Mouse (Mus musculus) spleen, adult 2 months (tissue): ENCODE measurements around the gene Ntn1. TPM values are rescaled to one million over a fixed set of nuclear protein-coding genes. Genes with fewer than 3 reads are reported as not detected.

Experiments used
- DNase-seq, 2 experiments: peaks; one replicate each; pipeline versions ENCODE4 v3.0.0 to v3.0.0-alpha.2; 2012 to 2021; ENCODE audit warnings: low spot score in 2 of 2, low read depth in 1 of 2
- H3K27ac ChIP-seq: fragments of 200-500 bp; 2 replicates; pipeline ENCODE4 v1.5.1; 2012; ENCODE audit warnings: low read length, inconsistent platforms; ENCODE audit not compliant: insufficient read depth
- H3K27me3 ChIP-seq: fragments of 200-500 bp; 2 replicates; pipeline ENCODE4 v1.6.1; 2012; ENCODE audit warnings: mild to moderate bottlenecking, moderate library complexity, low read length, inconsistent platforms; ENCODE audit not compliant: control insufficient read depth, insufficient read depth
- H3K36me3 ChIP-seq: fragments of 200-500 bp; 2 replicates; pipeline ENCODE4 v1.6.1; 2012; ENCODE audit warnings: mild to moderate bottlenecking, low read length, inconsistent platforms; ENCODE audit not compliant: control insufficient read depth, insufficient read depth
- H3K4me1 ChIP-seq: fragments of 200-500 bp; 2 replicates; pipeline ENCODE4 v1.6.1; 2011; ENCODE audit warnings: inconsistent platforms; ENCODE audit not compliant: control insufficient read depth, insufficient read depth, insufficient read length
- H3K4me3 ChIP-seq: fragments of 200-500 bp; 2 replicates; pipeline ENCODE4 v1.5.1; 2011; ENCODE audit warnings: mild to moderate bottlenecking, inconsistent platforms; ENCODE audit not compliant: insufficient read depth, insufficient read length; ENCODE audit errors: extremely low read depth
- CTCF ChIP-seq: fragments of 200-500 bp; IDR thresholded peaks from 2 replicates; pipeline ENCODE4 v1.5.1; 2011; ENCODE audit warnings: mild to moderate bottlenecking, inconsistent platforms; ENCODE audit not compliant: insufficient read depth, insufficient read length, insufficient replicate concordance; ENCODE audit errors: extremely low read depth
- POLR2A ChIP-seq: fragments of 200-500 bp; IDR thresholded peaks from 2 replicates; pipeline ENCODE4 v1.6.1; 2011; ENCODE audit warnings: low read depth, low read length, inconsistent platforms
- WGBS: fragments of 180-500 bp; shearing (Covaris S2); methylation state at CpG from one replicate; pipeline ENCODE4 v1.1.7; 2018; 5-methylcytosine and 5-hydroxymethylcytosine counted together
- polyA plus RNA-seq: library from polyadenylated mRNA; depleted of rRNA; stranded (reverse); fragments of >200 nt; gene quantifications from 2 replicates; pipeline ENCODE4 v1.2.3, GENCODE M21; 2012

Ntn1 gene
- polyA plus RNA-seq, 1 experiment, result 3.8 TPM

- no peaks in the 10 kb centered on the region for H3K27me3 ChIP-seq
- 91% methylated on average over 13 of the region's 13 CpGs for WGBS
- no peaks in the 10 kb centered on the region for H3K4me1 ChIP-seq
- no peak for DNase-seq
- TF ChIP-seq POLR2A (no peak), CTCF (no peak)
- H3K36me3 ChIP-seq, result no peaks in the 10 kb centered on the region
- H3K27ac ChIP-seq, result no peak overlapping the region
- H3K4me3 ChIP-seq, result no peak overlapping the region
Measured at GRCm38 (mm10) chr11:68339856-68340255, 60.8 kb downstream of the Ntn1 start.

- Histone ChIP-seq H3K4me1 (no peaks in the 10 kb centered on the region), H3K27ac (no peak overlapping the region), H3K27me3 (no peaks in the 10 kb centered on the region), H3K36me3 (no peaks in the 10 kb centered on the region), H3K4me3 (no peak overlapping the region)
- TF ChIP-seq POLR2A (no peak), CTCF (no peak)
- 94% methylated on average over 7 of the region's 7 CpGs for WGBS
- DNase-seq, result no peak
Measured at GRCm38 (mm10) chr11:68339331-68339730, 61.3 kb downstream of the Ntn1 start.

GRCm38 (mm10) chr11:68331676-68332265 lies 68.9 kb downstream of the Ntn1 start:
- TF ChIP-seq POLR2A (no peak), CTCF (no peak)
- 87% methylated on average over 13 of the region's 13 CpGs for WGBS
- no peaks in the 10 kb centered on the region for H3K4me1 ChIP-seq
- no peaks in the 10 kb centered on the region for H3K27me3 ChIP-seq
- DNase-seq, result no peak
- H3K27ac ChIP-seq, result no peak overlapping the region
- no peaks in the 10 kb centered on the region for H3K36me3 ChIP-seq
- no peak overlapping the region for H3K4me3 ChIP-seq

- TF ChIP-seq CTCF, result no peak
- TF ChIP-seq POLR2A, result no peak
- WGBS, result 91% methylated on average over 6 of the region's 6 CpGs
- H3K27ac ChIP-seq, result no peak overlapping the region
- H3K36me3 ChIP-seq, result no peaks in the 10 kb centered on the region
- no peaks in the 10 kb centered on the region for H3K4me1 ChIP-seq
- H3K27me3 ChIP-seq, result no peaks in the 10 kb centered on the region
- no peak overlapping the region for H3K4me3 ChIP-seq
- no peak for DNase-seq
Measured at GRCm38 (mm10) chr11:68331117-68331437, 69.5 kb downstream of the Ntn1 start.

- TF ChIP-seq CTCF (no peak), POLR2A (no peak)
- no peak for DNase-seq
- H3K27me3 ChIP-seq, result no peaks in the 10 kb centered on the region
- WGBS, result 72% methylated on average over 10 of the region's 10 CpGs
- H3K4me1 ChIP-seq, result no peaks in the 10 kb centered on the region
- no peak overlapping the region for H3K4me3 ChIP-seq
- H3K27ac ChIP-seq, result no peak overlapping the region
- no peaks in the 10 kb centered on the region for H3K36me3 ChIP-seq
Measured at GRCm38 (mm10) chr11:68330398-68331116, 70.1 kb downstream of the Ntn1 start.

GRCm38 (mm10) chr11:68324863-68325262 lies 75.8 kb downstream of the Ntn1 start:
- Histone ChIP-seq H3K4me3 (no peak overlapping the region), H3K36me3 (no peaks in the 10 kb centered on the region), H3K27ac (no peak overlapping the region), H3K4me1 (no peaks in the 10 kb centered on the region), H3K27me3 (no peaks in the 10 kb centered on the region)
- no peak for DNase-seq
- no peak for TF ChIP-seq POLR2A
- TF ChIP-seq CTCF, result no peak
- WGBS, result 85% methylated on average over 2 of the region's 2 CpGs

GRCm38 (mm10) chr11:68321417-68321816 lies 79.2 kb downstream of the Ntn1 start:
- DNase-seq, result no peak
- no peak overlapping the region for H3K4me3 ChIP-seq
- WGBS, result 79% methylated on average over 7 of the region's 7 CpGs
- H3K27me3 ChIP-seq, result no peaks in the 10 kb centered on the region
- TF ChIP-seq CTCF (no peak), POLR2A (no peak)
- H3K4me1 ChIP-seq, result no peaks in the 10 kb centered on the region
- no peaks in the 10 kb centered on the region for H3K36me3 ChIP-seq
- no peak overlapping the region for H3K27ac ChIP-seq
